Mouse (Mus musculus) megakaryocyte, embryonic 14.5 days (primary cell): Measurements from ENCODE around the gene Ppt1.

Experiments
- FLI1 ChIP-seq: IDR thresholded peaks from 2 replicates; pipeline ENCODE4 v1.6.1; 2012; ENCODE audit warnings: low read length, inconsistent platforms, mixed read lengths
- GATA1 ChIP-seq: IDR thresholded peaks from 3 replicates; pipeline ENCODE4 v1.6.1; 2012; ENCODE audit warnings: mixed read lengths, low read length, inconsistent platforms, borderline replicate concordance

GRCm38 (mm10) chr4:122905359-122905758, 69.3 kb downstream of the Ppt1 start:
- TF ChIP-seq GATA1 (no peak), FLI1 (no peak)
